Mouse (Mus musculus): ENCODE measurements around the gene Armc10.

GRCm38 (mm10) chr5:21610996-21611395, 34.6 kb upstream of the Armc10 start:
- TF ChIP-seq CTCF (IDR thresholded peaks at IDR 0.05; ENCODE audit: low read depth, low read length) (no peak), POLR2A (IDR thresholded peaks at IDR 0.05; ENCODE audit: extremely low read depth, insufficient read depth, low read length) (no peak)

Data from liver, adult 2 months (tissue).